Mouse (Mus musculus) limb, embryonic 11.5 days (tissue): ENCODE results near the gene Rtn4ip1. TPM values are rescaled to one million over a fixed set of nuclear protein-coding genes. Genes with fewer than 3 reads are reported as not detected.

Experiments used
- ATAC-seq: fragments of 200-750 bp; cut with Nextera tagmentation; 2 replicates; pipeline ENCODE4 v1.8.0; 2017; ENCODE audit warnings: low read depth; ENCODE audit not compliant: insufficient number of reproducible peaks, low FRiP score, low TSS enrichment
- DNase-seq: peaks from one replicate; pipeline ENCODE4 v3.0.0-alpha.2; 2015; ENCODE audit warnings: low spot score
- H3K27ac ChIP-seq: fragments of 300-500 bp; sonication (generic); replicated peaks from 2 replicates; pipeline ENCODE4 v1.5.1; 2014; ENCODE audit warnings: low read depth, mild to moderate bottlenecking, low read length
- H3K27me3 ChIP-seq: fragments of 300-500 bp; sonication (generic); 2 replicates; pipeline ENCODE4 v1.6.1; 2014; ENCODE audit warnings: mild to moderate bottlenecking, low read length, mixed read lengths; ENCODE audit not compliant: control insufficient read depth, insufficient read depth
- H3K36me3 ChIP-seq: fragments of 300-500 bp; sonication (generic); 2 replicates; pipeline ENCODE4 v1.6.1; 2014; ENCODE audit warnings: mild to moderate bottlenecking, low read length, moderate library complexity, mixed read lengths; ENCODE audit not compliant: control insufficient read depth, insufficient read depth
- H3K4me1 ChIP-seq: fragments of 300-500 bp; sonication (generic); 2 replicates; pipeline ENCODE4 v1.6.1; 2014; ENCODE audit warnings: low read length, mixed read lengths; ENCODE audit not compliant: control insufficient read depth, insufficient read depth
- H3K4me2 ChIP-seq: fragments of 300-500 bp; sonication (generic); 2 replicates; pipeline ENCODE4 v1.6.1; 2014; ENCODE audit warnings: low read depth, mild to moderate bottlenecking, moderate library complexity; ENCODE audit not compliant: severe bottlenecking
- H3K4me3 ChIP-seq: fragments of 300-500 bp; sonication (generic); 2 replicates; pipeline ENCODE4 v1.5.1; 2014; ENCODE audit warnings: low read depth, low read length
- H3K9ac ChIP-seq: fragments of 300-500 bp; sonication (generic); 2 replicates; pipeline ENCODE4 v1.6.1; 2014; ENCODE audit warnings: mild to moderate bottlenecking, low read length
- H3K9me3 ChIP-seq: fragments of 300-500 bp; sonication (generic); 2 replicates; pipeline ENCODE4 v1.6.1; 2016; ENCODE audit warnings: low read length; ENCODE audit not compliant: control insufficient read depth
- WGBS: fragments of 180-500 bp; shearing (Covaris S2); extraction: QIAGEN DNeasy Blood & Tissue Kit; methylation state at CpG from one replicate; pipeline ENCODE4 v1.1.7; 2014; 5-methylcytosine and 5-hydroxymethylcytosine counted together
- polyA plus RNA-seq: library from polyadenylated mRNA; unstranded; fragments of >200 nt; fragmentation: Nextera tagmentation; extraction: Ambion mirVana; gene quantifications from 2 replicates; pipeline ENCODE4 v1.2.1, GENCODE M21; 2014

The Rtn4ip1 gene
- polyA plus RNA-seq, result 19.1 and 20.0 TPM in 2 replicates

DNA sequence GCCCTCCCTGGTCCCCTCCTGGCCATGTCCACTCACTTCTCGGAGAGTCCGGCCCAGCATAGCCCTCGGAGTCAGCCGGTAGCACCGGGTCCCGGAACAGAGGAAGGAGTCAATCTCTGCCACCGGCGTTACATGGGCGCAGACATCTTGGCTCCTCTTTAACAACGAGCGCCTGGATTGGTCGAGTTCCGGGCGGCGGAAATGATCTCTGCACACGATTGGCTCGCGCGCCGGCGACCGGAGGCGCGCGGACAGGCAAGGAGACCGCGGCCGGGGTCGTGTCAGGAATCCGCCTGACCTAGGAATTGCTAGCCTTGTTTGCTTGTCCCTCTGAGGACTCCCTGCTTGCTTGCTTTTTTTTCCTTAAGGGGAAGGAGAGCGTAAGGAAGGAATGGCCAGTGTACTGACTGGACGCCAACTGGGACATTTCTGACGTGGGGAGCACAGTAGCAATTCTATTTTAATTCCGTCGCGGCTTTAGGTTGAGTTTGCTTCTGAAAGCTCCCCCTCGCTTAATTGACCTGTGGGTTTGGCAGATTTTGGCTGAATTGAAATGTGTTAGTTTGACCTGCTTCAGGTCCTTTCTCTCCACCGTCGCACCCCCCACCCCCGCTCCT lies at the start of gene Rtn4ip1, which contains the start of gene Qrsl1:
TSS of gene Rtn4ip1 (plus strand) at position 230 of the 617 bp plus-strand sequence.
TSS of gene Qrsl1 (minus strand) at position 168 of the 617 bp plus-strand sequence.
- WGBS, result under 1% methylated on average over 40 of the region's 40 CpGs
- peak; percentile 93 for ATAC-seq
- Histone ChIP-seq H3K4me2 (peak within 1 kb of the TSS; percentile 49), H3K4me3 (peak within 1 kb of the TSS; percentile 77), H3K27me3 (no peaks in the 10 kb centered on the region), H3K9me3 (no peaks in the 10 kb centered on the region), H3K9ac (peak within 1 kb of the TSS; percentile 81), H3K36me3 (no peaks in the 10 kb centered on the region), H3K27ac (peak within 1 kb of the TSS; percentile 70; the same call in 1 of the 2 replicates), H3K4me1 (peaks cover 3% of the 10 kb centered on the region; the same call in 1 of the 2 replicates)
- DNase-seq, result peak; percentile 98

DNA sequence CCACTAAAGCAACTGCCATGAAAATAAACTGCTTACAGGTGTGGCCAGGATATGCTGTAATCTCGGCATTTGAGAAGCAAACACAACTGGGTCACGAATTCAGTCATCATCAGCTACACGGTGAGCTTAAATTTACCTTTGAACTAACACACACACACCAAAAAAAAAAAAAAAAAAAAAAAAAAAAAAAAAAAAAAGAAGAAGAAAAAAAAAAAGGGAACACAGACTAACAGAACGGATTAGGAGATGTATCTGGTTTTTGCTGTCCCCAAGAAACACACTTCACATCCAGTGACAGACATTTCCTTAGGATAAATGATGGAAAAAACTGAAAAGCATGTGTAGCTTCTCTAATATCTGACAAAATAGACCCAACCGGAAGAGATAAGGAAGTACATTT lies 49.7 kb upstream of the Rtn4ip1 start:
- no peaks in the 10 kb centered on the region for H3K36me3 ChIP-seq
- H3K4me2 ChIP-seq, result no peak overlapping the region
- no peaks in the 10 kb centered on the region for H3K4me1 ChIP-seq
- H3K4me3 ChIP-seq, result no peak overlapping the region
- H3K27ac ChIP-seq, result no peak overlapping the region
- H3K9ac ChIP-seq, result no peak overlapping the region
- ATAC-seq, result no peak
- H3K9me3 ChIP-seq, result no peaks in the 10 kb centered on the region; the same call in 1 of the 2 replicates
- 86% methylated on average over 5 of the region's 5 CpGs for WGBS
- no peaks in the 10 kb centered on the region for H3K27me3 ChIP-seq
- no peak for DNase-seq

DNA sequence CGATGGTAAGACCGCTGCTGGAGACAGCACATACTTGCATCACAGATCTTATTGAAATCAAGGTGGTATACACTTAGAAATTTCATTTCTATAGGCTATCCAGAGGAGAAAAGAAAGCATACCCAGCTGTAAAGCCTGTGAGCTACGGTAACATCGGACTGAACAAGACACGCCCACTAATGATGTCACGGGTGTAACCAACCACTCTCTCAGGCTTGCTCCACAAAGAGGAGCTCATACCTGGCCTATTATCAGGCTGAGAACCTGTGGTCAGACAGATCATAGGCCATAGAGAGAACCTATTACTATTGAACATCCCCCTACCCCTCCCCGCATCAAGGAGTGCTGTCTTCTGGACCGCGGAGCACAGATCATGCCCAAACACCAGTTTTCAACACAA lies 45.7 kb upstream of the Rtn4ip1 start:
- Histone ChIP-seq H3K4me3 (no peak overlapping the region), H3K9me3 (no peaks in the 10 kb centered on the region; the same call in 1 of the 2 replicates), H3K9ac (no peak overlapping the region), H3K36me3 (no peaks in the 10 kb centered on the region), H3K4me2 (no peak overlapping the region), H3K27ac (no peak overlapping the region), H3K27me3 (no peaks in the 10 kb centered on the region), H3K4me1 (no peaks in the 10 kb centered on the region)
- ATAC-seq (no peak), DNase-seq (no peak)
- WGBS, result 93% methylated on average over 9 of the region's 9 CpGs

DNA sequence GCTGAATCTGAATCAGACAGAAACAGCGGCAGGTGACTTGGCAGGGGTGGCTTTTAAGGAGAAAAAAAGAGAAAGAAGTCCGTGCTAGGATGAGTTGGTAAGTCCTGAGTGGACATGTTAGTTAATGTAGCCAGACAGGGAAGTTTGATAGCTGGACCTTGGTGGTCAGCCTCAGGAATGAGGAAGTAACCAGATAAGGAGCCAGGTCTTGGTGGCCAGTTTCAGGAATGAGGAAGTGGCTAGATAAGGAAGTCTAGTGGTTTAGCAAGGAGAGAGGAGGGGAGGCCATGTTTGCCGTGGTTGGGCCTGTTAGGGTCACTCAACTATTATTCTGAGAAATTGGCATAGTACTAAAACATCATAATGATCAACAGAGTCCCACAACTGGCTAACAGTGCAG lies 45.3 kb upstream of the Rtn4ip1 start:
- no peaks in the 10 kb centered on the region for H3K36me3 ChIP-seq
- H3K27me3 ChIP-seq, result no peaks in the 10 kb centered on the region
- H3K9ac ChIP-seq, result no peak overlapping the region
- no peak for DNase-seq
- H3K4me3 ChIP-seq, result no peak overlapping the region
- no peak overlapping the region for H3K4me2 ChIP-seq
- whole genome bisulfite sequencing, result 89% methylated on average over 3 of the region's 3 CpGs
- H3K27ac ChIP-seq, result no peak overlapping the region
- ATAC-seq, result no peak
- H3K9me3 ChIP-seq, result no peaks in the 10 kb centered on the region; the same call in 1 of the 2 replicates
- no peaks in the 10 kb centered on the region for H3K4me1 ChIP-seq

DNA sequence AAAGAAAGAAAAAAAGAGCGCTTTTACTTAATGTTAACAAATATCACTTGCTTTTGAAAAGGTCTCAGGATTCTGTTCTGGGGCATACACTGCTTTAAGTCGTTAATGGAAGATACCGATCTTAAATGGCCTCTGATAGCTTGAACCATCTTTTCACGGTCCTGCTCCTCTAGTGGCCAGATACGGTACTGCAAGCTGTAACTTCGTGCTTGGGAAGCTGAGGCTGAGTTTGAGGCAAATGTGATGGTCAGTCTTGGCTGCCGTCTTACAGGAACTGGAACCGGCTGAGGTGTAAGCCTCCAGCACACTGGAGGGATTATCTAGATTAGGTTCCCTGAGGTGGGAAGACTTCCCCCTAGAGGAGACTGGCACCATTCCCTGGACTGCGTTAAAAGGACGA lies 30.9 kb upstream of the Rtn4ip1 start:
- H3K4me2 ChIP-seq, result no peak overlapping the region
- no peak overlapping the region for H3K9ac ChIP-seq
- H3K36me3 ChIP-seq, result no peaks in the 10 kb centered on the region
- no peak overlapping the region for H3K27ac ChIP-seq
- 69% methylated on average over 10 of the region's 10 CpGs for WGBS
- no peaks in the 10 kb centered on the region for H3K4me1 ChIP-seq
- DNase-seq (peak; percentile 64), ATAC-seq (no peak)
- no peaks in the 10 kb centered on the region for H3K27me3 ChIP-seq
- no peak overlapping the region for H3K4me3 ChIP-seq
- H3K9me3 ChIP-seq, result no peaks in the 10 kb centered on the region

DNA sequence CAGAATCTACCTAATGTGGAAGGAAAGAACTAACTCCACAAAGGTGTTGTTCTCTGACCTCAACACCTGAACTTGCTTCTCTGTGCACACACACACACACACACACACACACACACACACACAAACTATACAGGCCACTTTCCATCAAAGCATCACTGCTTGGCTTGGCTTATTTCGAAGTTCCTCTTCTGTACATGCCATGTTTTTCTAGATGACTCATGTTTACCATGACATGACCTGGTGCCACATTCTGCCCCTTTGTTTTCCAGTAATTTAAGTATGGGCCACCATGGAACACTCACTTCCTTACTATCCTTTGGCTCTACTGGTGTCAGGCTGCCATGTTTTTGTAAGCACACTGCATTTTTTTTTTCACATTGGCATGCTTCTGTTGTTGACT lies 30.1 kb upstream of the Rtn4ip1 start:
- no peak overlapping the region for H3K4me2 ChIP-seq
- H3K4me3 ChIP-seq, result no peak overlapping the region
- no peaks in the 10 kb centered on the region for H3K4me1 ChIP-seq
- no peak overlapping the region for H3K9ac ChIP-seq
- no peak for ATAC-seq
- H3K36me3 ChIP-seq, result no peaks in the 10 kb centered on the region
- DNase-seq, result no peak
- H3K27ac ChIP-seq, result no peak overlapping the region
- WGBS, result 94% methylated on average over 1 of the region's 1 CpGs
- H3K27me3 ChIP-seq, result no peaks in the 10 kb centered on the region
- H3K9me3 ChIP-seq, result no peaks in the 10 kb centered on the region

DNA sequence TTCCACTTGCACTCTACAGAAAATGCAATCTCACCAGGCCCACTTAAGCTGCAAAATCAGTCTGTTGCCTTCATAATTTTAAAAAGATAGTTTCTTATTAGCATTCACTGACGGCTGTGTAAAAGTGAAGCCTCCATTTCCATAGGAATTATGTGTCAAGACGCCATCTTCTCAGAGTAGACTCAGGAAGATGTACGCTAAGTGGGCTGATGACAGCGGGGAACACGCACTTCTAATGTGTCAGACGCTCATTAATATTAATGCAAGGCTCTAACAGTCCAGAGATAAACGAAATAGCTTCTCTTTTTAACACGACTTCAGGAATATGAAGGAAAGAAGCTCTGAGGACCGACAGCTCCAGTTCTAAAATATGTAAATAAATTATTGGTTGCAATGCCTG lies 13.9 kb upstream of the Rtn4ip1 start:
- Histone ChIP-seq H3K9me3 (no peaks in the 10 kb centered on the region), H3K9ac (no peak overlapping the region), H3K27me3 (no peaks in the 10 kb centered on the region), H3K27ac (no peak overlapping the region), H3K4me2 (no peak overlapping the region), H3K4me1 (no peaks in the 10 kb centered on the region), H3K36me3 (peaks cover 2% of the 10 kb centered on the region), H3K4me3 (no peak overlapping the region)
- 90% methylated on average over 9 of the region's 9 CpGs for WGBS
- DNase-seq, result no peak
- no peak for ATAC-seq

DNA sequence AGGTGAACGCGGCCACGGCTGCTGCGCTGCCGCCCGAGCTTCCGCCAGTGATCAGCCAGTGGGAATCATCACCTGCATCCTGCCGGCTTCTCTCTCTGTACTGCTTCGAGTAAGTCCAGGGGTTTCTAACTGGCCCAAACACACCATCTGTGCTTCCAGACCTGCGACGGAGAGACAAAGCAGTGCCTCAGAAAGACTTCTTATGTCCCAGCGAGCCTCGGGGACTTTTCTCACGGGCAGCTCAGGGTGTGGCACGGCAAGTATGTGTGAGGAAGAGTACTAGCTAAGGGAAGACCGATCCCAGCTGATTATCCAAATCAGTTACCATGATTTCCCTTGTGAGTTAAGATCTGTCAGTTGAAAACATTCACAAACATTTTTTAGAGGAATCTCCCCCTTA lies 12.6 kb upstream of the Rtn4ip1 start:
- no peak overlapping the region for H3K4me3 ChIP-seq
- no peaks in the 10 kb centered on the region for H3K9me3 ChIP-seq
- no peak overlapping the region for H3K27ac ChIP-seq
- WGBS, result 94% methylated on average over 16 of the region's 16 CpGs
- no peaks in the 10 kb centered on the region for H3K27me3 ChIP-seq
- DNase-seq (no peak), ATAC-seq (no peak)
- H3K4me2 ChIP-seq, result no peak overlapping the region
- H3K4me1 ChIP-seq, result no peaks in the 10 kb centered on the region
- peaks cover 2% of the 10 kb centered on the region for H3K36me3 ChIP-seq
- no peak overlapping the region for H3K9ac ChIP-seq

DNA sequence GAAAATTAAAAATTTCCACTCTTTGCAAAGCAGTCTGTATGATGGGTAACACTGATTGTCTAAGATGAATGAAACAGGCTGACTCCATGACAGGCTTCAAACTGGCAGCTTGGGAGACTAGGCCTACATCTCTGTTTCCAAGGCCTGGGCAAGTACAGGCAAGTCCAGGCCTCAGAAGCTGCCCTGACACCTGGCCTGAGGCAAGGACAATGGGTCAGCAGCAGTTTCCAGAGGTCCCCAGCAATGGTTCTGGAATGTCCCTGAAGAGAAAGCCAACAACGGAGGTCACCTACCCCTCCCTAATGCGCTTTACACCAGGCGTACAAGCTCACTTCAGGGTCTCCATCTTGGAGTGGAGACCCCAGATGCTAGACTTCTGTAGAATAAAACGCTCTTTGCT lies 8.6 kb upstream of the Rtn4ip1 start:
- 92% methylated on average over 4 of the region's 4 CpGs for WGBS
- Histone ChIP-seq H3K4me1 (no peaks in the 10 kb centered on the region), H3K9me3 (no peaks in the 10 kb centered on the region), H3K27me3 (no peaks in the 10 kb centered on the region), H3K27ac (no peak overlapping the region), H3K9ac (no peak overlapping the region), H3K4me3 (no peak overlapping the region), H3K36me3 (peaks cover 1% of the 10 kb centered on the region), H3K4me2 (no peak overlapping the region)
- ATAC-seq, result no peak
- DNase-seq, result no peak
